Mouse (Mus musculus): ENCODE measurements around the gene Ppp3ca.

Gene Ppp3ca

GRCm38 (mm10) chr3:136670110-136670359, at the start of gene Ppp3ca:
Gene Ppp3ca, plus strand, starts transcription at chr3:136670124.
- DNase-seq (ENCODE audit: low spot score in 2 of 2), result no peak

- no peak for DNase-seq (ENCODE audit: low spot score in 2 of 2)
Observed at GRCm38 (mm10) chr3:136640544-136641230, 29.2 kb upstream of the Ppp3ca start.

- no peak for DNase-seq (ENCODE audit: low spot score in 2 of 2)
Observed at GRCm38 (mm10) chr3:136650966-136651365, 19.0 kb upstream of the Ppp3ca start.

DNA sequence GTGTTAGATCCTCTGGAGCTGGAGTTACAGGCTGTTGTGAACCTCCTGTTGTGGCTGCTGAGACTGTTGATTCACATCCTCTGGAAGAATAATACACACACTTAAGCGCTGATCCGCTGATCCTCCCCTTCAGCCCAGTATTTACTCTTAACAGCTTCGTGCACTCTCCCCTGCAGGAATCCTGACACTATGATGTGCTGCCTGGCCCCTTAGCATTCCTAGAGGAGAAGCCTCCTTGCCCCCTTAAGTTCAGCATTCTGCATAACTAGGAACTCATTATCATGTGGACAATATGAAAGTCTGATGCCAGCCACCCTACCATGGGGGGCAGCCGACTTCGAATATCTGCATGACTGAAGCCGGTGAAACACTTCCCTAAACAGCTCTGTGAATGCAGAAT, 18.4 kb upstream of the Ppp3ca start:
- DNase-seq (ENCODE audit: low spot score in 2 of 2), result no peak

DNA sequence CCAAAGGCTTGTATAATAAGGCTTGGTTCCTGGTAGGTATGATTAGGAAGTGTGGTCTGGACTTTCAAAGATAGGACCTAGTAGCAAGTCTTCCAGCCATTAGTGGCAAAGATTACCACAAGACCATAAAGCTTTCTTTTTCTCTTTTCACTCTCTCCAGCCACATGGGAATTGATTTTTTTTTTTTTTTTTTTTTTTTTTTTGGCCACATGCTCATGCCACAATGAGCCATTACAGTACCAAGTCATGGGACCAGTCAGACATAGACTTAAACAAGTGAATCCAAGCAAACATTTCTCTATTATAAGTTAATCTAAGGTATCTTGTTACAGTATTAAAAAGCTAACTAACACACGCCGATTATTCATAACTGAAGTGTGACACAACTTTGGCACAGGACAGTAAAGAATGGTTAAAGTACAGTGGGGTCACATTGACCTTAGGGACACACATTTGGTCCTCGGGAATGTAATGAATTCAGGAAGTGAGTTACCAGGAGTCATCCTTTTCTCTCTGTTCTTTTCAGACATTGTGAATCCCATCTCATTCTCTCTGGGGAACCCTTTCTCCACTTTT, 13.4 kb upstream of the Ppp3ca start:
- no peak for DNase-seq (ENCODE audit: low spot score in 2 of 2)

GRCm38 (mm10) chr3:136658681-136659080, 11.2 kb upstream of the Ppp3ca start:
- DNase-seq (ENCODE audit: low spot score in 2 of 2), result no peak

- DNase-seq (ENCODE audit: low spot score in 2 of 2), result no peak
Observed at GRCm38 (mm10) chr3:136665119-136665518, 4.8 kb upstream of the Ppp3ca start.

- DNase-seq (ENCODE audit: low spot score in 2 of 2), result peak; percentile 45 to 79
Observed at GRCm38 (mm10) chr3:136668072-136668471, 1.9 kb upstream of the Ppp3ca start.

GRCm38 (mm10) chr3:136669231-136670109, 454 bp upstream of the Ppp3ca start:
- DNase-seq (ENCODE audit: low spot score in 2 of 2), result peak; percentile 96 to 99

- DNase-seq (ENCODE audit: low spot score in 2 of 2), result peak in 1 of 2 experiments; percentile 63
Observed at GRCm38 (mm10) chr3:136670360-136671131, 622 bp downstream of the Ppp3ca start.

DNA sequence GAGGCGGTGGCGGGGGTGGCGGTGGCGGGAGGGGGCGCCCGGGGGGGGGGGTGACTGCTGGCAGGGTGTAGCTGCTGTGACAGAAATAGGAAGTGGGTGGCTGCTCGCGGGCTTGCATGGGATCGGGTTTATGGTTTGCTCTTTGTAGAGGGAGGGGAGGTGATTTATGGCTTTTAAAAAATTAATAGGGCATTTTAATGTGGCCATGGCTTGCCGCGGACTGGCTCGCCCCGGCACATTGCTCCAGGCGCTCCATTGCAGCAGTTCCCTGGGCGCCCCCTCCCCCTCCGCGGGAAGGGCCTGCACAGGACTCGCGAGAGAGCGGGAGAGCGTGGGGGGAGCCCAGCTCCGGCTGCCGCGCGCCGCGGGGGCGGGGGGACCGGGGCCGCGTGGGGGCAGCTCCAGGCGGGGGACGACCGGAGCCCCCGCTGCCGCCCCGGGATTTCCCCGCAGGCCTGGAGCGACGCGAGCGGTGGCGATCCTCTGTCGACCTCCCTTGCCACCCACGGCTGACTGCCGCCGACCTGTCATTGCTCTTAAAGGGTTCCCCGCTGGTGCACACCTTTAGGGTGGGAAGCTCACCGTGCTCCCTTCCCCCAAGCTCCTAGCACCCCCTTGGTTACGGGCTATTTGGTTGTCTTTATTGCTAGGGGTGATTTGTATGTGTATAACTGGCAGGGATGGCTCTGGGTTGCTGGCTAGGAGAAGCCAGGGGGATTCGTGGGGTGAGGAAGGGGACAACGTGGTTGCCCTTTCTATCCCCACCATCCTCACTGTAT, 1.4 kb downstream of the Ppp3ca start:
- peak; percentile 59 to 74 for DNase-seq (ENCODE audit: low spot score in 2 of 2)

DNA sequence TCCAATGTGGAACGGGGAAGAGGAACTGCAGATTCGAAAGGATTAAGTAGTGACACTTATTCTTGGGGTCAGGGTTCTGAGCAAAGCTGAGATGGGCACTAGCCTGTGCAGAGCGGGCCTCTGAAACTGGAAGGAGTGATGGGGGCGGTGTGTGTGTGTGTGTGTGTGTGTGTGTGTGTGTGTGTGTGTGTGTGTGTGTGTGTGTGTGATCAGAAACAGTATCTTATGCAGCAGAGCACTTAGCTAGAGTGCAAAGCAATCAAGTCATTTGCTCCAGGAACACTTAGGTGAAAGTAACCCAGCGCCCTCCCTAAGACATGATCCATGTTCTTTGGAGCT, 2.0 kb downstream of the Ppp3ca start:
- no peak for DNase-seq (ENCODE audit: low spot score in 2 of 2)

- DNase-seq (ENCODE audit: low spot score in 2 of 2), result no peak
Observed at GRCm38 (mm10) chr3:136672870-136673269, 2.9 kb downstream of the Ppp3ca start.

- no peak for DNase-seq (ENCODE audit: low spot score in 2 of 2)
Observed at GRCm38 (mm10) chr3:136673363-136673762, 3.4 kb downstream of the Ppp3ca start.

- DNase-seq (ENCODE audit: low spot score in 2 of 2), result no peak
Observed at GRCm38 (mm10) chr3:136674486-136674885, 4.6 kb downstream of the Ppp3ca start.

DNA sequence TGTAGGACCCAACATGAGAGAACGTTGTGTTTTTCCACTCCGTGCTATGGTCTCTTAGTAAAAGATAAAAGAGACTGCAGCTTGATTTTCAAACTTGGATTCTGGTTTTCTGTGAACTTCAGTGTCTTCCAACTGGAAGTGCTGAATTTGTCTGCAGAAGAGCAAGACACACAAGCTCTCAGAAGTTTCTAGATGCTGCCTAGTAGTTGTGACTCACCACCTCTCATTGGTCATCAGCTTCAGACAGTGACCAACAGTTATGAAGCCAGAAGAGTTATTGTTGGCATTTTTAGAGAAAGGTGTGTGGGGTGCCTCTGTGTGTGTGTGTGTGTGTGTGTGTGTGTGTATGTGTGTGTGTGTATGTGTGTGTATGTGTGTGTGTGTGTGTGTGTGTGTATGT, 7.1 kb downstream of the Ppp3ca start:
- no peak for DNase-seq (ENCODE audit: low spot score in 2 of 2)

- no peak for DNase-seq (ENCODE audit: low spot score in 2 of 2)
Observed at GRCm38 (mm10) chr3:136678386-136678785, 8.5 kb downstream of the Ppp3ca start.

DNA sequence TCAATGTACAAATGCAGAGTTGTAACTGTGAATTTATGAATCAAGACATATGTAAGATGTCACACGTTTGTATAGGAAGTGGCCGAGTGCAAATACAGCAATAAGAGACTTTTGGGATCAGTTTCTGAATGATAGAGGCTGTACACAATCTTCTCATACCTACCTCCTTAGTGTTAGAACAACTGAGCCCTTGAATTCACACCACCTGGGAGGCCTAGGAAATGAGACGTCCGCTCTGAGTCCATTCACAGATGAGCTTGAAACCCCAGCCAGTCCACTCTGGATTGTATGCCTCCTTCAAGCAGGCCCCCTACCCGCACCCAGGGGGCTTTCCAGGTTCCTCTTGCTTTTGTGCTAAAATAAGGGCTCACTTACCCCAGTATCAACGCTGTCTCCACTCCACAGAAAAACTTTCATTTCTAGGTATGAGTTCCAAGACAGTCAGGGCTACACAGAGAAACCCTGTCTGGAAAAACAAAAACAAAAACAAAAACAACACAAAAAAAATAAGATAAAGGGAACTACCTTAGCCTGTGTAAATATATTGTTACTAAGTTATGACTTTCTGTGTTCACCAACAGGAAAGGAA, 10.1 kb downstream of the Ppp3ca start:
- no peak for DNase-seq (ENCODE audit: low spot score in 2 of 2)

GRCm38 (mm10) chr3:136682242-136682641, 12.3 kb downstream of the Ppp3ca start:
- no peak for DNase-seq (ENCODE audit: low spot score in 2 of 2)

GRCm38 (mm10) chr3:136684191-136684958, 14.5 kb downstream of the Ppp3ca start:
- peak in 1 of 2 experiments; percentile 15 for DNase-seq (ENCODE audit: low spot score in 2 of 2)
